Mouse (Mus musculus) megakaryocyte, adult 5-6 weeks (primary cell): Measurements from ENCODE around the gene Bcl11b. TPM values are rescaled to one million over a fixed set of nuclear protein-coding genes. Genes with fewer than 3 reads are reported as not detected.

Experiments
- ATAC-seq: 2 replicates; pipeline ENCODE4 v1.8.0; 2016; ENCODE audit warnings: mild to moderate bottlenecking, inconsistent platforms; ENCODE audit not compliant: poor library complexity, severe bottlenecking
- total RNA-seq, 2 experiments: library from RNA; stranded (forward) in 1 of 2; stranded (reverse) in 1 of 2; fragments of 153-499, 151-499 nt in 1 of 2; fragments of 221-1000, 200-1000 nt in 1 of 2; gene quantifications; 2 replicates each; pipeline versions ENCODE4 v1.2.3 to v1.2.4; 2015 to 2017

Gene Bcl11b
- total RNA-seq, 2 experiments from 2014 or later: 0.33 to 0.38 TPM

DNA sequence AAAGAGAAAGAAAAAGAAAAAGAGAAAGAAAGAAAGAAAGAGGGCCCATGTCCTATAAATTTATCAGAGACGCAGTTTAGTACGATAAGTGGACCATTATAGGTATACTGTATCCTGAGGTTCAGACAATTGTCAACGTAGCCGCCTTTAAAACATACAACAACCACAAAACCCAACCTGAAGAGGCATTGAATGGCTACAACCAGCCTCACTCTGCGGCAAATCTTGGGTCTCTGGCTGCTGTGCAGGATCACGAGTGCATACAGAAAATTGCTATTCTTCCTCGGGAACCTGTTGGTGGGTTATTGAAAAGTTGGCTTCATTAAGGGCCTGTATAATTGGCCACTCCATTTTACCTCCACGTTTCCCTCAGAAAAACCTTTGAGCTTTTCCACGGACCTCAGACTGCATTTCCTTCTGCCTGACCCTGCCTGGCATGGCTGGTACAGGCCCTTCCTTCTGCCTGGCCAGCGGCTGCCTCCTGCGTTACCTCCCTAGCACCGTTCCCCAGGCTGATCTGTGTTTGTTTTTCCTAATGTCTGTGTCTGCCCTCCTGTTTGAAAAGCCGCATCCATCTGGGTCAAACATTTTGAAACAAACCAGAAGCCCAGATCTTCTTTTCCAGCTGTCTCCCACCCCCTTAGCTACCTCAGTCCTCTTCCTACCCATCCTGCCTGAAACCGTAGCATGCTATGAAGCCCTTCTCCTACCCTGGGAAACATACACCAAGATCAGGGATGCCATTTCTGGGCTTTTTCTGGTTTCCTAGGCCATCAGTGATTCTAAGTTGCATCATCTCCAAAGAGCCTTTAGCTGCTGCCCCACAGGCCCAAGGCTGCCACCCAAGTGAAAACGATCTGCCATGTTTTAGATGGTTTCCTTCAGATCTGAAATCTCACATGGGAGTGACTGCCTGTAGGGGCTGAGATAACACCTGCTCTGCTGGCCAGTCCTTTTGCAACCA lies 3.4 kb downstream of the Bcl11b start:
- no peak for ATAC-seq

GRCm38 (mm10) chr12:107998746-107999145 lies 4.7 kb downstream of the Bcl11b start:
- peak; percentile 67 for ATAC-seq

GRCm38 (mm10) chr12:107997901-107998300 lies 5.5 kb downstream of the Bcl11b start:
- ATAC-seq: no peak

DNA sequence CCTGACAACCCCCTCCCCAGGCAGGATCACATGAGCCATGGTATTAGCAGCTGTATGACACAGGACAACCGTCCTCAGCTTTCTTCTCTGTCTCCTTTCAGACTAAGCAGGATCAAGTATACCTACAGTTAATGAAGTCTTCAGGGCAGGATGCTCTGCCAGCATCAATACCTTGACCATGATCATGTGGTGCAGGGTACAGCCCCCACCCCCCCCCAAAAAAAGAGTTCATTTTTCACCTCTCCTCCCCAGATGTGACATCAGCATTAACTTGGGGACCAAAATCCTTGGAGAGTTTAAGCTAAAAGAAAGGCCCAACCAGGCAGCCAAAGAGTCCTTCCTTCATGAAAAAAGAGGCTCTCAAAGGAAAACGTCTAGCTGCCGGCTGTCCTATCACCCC lies 6.2 kb downstream of the Bcl11b start:
- no peak for ATAC-seq

- ATAC-seq: no peak
Measured at GRCm38 (mm10) chr12:107996773-107997172, 6.6 kb downstream of the Bcl11b start.

- no peak for ATAC-seq
Measured at GRCm38 (mm10) chr12:107996216-107996615, 7.2 kb downstream of the Bcl11b start.

- ATAC-seq: no peak
Measured at GRCm38 (mm10) chr12:107994421-107994820, 9.0 kb downstream of the Bcl11b start.

DNA sequence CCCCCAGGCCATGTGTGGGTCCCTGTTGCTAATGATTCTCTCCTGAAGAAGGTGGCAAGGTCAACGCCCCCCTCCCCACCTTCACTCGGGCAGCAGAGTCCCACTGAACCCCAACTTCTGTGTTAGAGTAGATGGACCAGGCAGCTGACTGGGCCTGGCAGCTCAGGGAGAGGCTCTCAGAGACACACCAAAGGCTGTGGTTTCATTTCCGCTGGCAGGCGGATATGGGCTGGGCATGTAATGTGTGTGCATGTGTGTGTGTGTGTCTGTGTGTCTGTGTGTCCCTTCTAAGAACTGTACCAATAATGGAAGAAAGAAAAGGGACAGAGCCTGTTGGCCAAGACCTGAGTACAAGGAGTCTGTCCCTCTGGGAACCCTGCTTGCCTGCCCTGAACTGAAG lies 10.4 kb downstream of the Bcl11b start:
- ATAC-seq: peak; percentile 62

- ATAC-seq: no peak
Measured at GRCm38 (mm10) chr12:107991191-107991590, 12.2 kb downstream of the Bcl11b start.

DNA sequence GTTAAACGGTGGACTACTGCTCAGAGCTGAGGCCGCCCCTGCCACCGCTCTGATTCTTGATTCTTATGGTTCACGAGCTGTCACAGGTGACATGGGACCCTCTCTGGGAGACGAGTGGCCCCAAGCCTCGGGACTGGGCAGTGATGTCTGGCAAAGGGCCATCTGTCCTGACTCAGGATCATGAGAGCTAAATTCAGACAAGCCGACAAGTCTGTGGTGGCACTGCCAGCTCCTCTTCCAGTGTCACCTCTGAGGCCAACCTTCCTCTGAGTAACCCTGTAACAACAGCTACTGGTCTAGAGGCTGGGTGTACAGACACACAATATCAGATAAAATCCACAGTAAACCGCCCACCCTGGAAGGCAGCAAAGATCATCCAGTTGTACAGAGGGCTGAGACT lies 20.2 kb downstream of the Bcl11b start:
- ATAC-seq: no peak

- ATAC-seq: no peak
Measured at GRCm38 (mm10) chr12:107982306-107982705, 21.1 kb downstream of the Bcl11b start.

GRCm38 (mm10) chr12:107981231-107981630 lies 22.2 kb downstream of the Bcl11b start:
- ATAC-seq: no peak

GRCm38 (mm10) chr12:107980261-107980961 lies 23.0 kb downstream of the Bcl11b start:
- ATAC-seq: no peak

GRCm38 (mm10) chr12:107979710-107980260 lies 23.6 kb downstream of the Bcl11b start:
- ATAC-seq: no peak

DNA sequence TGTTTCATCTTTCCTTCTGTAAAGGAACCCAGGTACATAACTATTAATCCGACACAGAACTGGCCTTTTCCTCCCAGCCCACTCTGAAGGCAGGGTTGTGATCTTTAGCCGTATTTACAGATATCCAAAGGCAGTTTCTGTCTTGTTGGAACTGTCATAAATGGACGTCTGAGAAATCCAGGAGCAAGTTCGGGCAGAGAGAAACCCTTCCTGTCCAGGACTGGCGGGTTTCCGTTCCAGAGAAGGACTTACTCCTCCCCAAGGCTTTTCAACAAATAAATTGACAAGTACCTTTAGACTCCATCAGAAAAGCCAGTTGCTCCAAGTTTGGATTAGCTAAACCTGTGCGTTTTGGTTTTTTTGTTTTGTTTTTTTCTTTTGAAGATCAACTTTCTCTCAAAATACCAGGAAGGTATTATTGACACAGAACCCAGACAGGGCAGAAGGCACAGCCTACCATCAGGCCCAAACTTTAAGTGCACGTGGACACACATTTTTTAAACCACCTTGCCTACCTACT lies 24.6 kb downstream of the Bcl11b start:
- ATAC-seq: no peak

GRCm38 (mm10) chr12:107978063-107978462 lies 25.3 kb downstream of the Bcl11b start:
- no peak for ATAC-seq

- ATAC-seq: no peak
Measured at GRCm38 (mm10) chr12:107977534-107977933, 25.9 kb downstream of the Bcl11b start.

- no peak for ATAC-seq
Measured at GRCm38 (mm10) chr12:107977086-107977485, 26.3 kb downstream of the Bcl11b start.

GRCm38 (mm10) chr12:107976571-107977001 lies 26.8 kb downstream of the Bcl11b start:
- no peak for ATAC-seq

GRCm38 (mm10) chr12:107975897-107976570 lies 27.4 kb downstream of the Bcl11b start:
- no peak for ATAC-seq

DNA sequence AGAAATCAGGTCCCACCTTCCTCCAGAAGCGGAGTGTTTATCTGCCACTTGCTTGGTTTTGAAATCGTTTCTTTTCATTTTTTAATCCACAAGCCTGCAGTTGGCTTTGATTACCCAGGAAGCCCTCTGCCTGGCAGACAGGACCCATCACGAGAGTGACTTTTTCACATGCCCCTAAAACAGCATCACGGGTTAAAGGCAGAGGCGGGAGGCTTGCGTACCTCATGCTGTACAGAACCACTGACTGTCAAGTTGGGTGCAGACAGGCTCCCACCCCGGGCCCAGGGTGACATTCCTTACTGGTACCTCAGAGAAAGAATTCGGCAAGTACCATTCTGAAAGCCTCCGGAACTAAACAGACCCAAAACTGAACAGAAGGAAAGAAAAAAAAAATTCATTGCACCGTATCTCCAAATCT lies 27.9 kb downstream of the Bcl11b start:
- ATAC-seq: no peak
